Mouse (Mus musculus) liver, adult (tissue): ENCODE measurements at regions not wholly inside any gene's neighbourhood (a gene's known extent, or its start where the extent isn't known, plus 50 kb on each side); places are given as distances from the start of the nearest gene placed in this dataset.

Source experiments
- GATA4 ChIP-seq: IDR thresholded peaks from 2 replicates; pipeline ENCODE4 v1.6.1; 2014; ENCODE audit warnings: mild to moderate bottlenecking, low read length; ENCODE audit not compliant: insufficient replicate concordance

DNA sequence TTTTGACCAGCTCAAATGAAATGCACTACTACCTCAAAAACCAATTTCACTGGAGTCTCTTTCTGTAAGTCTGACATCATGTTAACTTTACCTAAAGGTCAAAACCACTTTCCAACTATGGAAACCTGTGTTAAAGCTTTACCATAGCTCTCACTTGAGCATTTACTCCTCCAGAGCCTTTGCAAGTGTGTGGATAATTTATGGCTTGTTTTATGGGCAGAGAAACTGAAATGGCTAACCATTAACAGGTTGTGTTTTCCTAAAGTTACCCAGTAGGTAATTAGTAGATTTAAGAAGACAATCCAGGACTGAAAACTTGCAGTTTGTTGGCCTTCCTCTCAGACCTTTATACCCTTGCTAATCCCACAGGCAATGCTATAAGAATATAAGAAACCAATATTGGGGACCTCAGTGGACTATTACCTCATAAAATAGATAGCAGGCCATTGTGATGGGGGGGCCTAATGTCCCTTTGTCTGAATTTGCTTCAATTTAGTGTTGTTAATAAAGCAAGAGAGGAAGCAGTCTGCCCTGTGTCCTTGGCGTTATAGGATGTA lies 202.7 kb upstream of the Prep start:
- no peak for TF ChIP-seq GATA4

DNA sequence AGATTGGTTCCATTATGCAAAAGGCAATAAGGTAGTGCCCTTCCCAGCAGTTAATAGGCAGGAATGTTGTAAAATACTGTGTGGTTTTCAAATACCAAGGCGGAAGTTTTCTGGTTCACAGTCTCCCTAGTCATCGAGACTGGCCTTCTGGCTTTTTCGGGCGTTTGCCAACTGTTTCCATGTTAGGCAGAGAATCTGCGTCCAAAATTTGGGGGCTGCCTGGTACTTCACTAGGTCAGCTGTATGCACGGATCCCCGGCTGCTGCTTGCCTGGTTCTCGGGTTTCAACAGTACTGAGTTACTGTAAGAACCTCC lies 204.7 kb upstream of the Prep start:
- no peak for TF ChIP-seq GATA4

DNA sequence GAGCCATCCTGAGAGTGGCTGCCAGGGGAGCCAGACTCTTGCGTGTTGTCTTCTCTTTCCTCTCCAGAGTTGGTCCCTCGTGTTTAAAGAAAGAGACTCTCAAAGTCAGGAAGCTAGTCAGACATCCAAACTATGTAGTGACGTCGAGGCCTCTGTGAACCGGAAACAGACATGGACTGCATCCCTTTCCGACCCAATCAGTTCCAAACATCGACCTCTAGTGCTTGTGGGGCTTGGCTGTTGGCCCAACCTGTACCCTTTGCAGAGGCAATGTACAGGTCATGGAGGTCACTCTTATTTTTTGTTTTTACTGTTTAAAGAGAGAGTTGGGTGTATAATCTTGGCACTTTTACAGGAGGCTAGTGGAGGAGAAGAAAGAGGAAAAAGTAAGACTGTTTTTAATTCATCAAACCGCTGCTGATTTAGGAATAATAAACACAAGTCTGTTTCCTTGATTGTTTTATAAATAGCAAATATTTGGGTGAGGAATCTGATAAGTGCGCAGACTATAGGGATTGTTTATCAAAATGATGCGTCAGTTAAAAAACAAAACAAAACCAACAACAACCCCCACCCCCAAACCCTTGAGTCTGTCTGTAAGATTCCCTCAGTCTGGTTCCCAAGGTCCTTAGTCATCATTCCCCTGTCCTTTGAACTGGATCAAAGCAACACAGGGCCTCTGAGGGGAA lies 205.2 kb upstream of the Prep start:
- TF ChIP-seq GATA4, result no peak

DNA sequence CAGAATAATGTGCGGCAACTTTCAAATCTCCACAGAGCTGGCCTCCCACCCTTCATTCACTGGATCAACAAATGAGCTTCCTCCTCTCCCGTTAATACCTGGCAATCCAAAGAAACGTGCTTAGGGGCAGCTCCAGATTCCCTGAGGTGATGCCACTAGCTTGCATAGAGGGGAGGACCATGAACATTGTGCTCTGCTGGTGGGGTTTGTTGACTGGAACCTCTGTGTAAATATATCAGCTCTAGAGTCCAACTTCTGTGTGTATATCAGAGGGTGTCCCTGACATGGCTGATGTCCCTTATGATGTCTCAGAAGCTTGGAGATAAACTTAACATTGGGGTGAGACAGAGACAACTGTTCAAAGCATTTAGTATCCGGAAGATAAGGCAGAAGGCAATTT lies 209.6 kb upstream of the Prep start:
- TF ChIP-seq GATA4, result no peak

DNA sequence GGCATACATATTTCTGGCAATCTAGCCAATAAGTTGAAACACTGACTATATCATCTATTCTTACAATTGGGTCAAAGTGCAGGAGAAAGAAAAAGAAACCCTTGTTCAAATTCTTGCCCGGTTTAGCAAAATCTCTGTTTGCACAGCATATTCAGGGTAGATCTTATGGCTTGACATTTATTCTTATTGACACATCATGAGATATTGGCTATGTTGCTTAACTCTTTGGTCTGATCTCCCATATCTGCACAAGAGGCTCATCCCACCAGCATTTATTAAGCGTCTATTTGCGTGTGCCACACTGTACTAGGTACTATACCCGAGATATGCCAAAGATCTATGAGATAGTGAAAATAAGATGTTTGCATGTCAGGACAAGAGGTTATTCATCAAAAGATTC lies 212.9 kb upstream of the Prep start:
- TF ChIP-seq GATA4, result no peak

DNA sequence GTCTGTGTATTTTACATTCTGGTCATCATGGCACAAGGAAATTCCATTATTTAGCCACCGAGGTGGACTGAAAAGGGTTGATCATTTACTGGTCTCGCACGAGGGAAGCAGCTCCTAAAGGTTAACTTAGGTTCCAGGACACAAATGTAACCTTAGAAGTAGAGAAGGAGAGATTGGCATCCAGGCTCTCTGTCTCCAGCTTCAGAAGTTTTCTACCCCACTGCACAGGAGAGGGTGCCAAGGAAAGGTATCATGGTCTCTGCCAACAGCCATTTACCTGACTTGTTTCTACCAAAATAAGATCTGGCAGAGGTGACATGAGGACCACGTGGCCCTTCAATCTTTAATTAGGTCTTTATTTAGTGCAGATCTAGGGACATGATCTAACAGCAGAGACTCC lies 218.0 kb upstream of the Prep start:
- no peak for TF ChIP-seq GATA4

DNA sequence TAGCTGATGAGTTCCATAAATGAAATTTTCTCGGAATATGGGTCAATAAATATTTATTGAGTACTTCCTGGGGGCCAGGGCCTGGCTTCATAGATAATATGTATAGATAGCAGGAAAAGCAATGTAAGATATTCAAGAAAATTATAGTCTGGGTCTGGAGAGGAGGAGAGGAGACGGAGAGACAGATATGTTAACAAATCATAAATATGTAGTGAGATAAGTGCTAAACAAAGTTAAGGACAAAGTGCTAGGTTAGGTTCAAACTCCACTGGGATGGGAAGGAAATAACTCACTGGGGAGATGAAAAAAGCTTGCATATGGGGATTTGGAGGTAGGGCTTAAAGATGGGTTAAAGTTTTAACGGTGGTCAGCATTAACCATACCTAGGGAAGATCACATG lies 220.2 kb upstream of the Prep start:
- TF ChIP-seq GATA4, result no peak

DNA sequence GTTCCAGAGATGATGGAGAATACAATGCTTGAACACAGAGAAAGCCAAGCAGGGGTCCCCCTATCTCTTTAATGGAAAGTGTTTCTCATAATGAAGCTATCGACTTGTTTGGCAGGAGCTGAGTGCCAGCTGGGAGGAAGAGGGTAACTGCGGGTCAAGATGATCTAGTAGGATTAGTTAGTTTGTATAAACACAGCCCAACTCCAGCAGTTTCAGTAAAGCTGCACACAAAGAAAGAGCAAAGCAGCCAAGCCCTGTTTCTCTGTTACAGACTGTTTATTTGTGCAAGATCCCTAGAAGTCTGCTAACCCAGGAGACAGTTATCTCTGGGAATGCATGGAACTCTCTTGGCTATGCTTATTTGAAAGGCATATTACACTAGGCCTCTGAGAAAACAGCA lies 220.9 kb upstream of the Prep start:
- TF ChIP-seq GATA4, result no peak

DNA sequence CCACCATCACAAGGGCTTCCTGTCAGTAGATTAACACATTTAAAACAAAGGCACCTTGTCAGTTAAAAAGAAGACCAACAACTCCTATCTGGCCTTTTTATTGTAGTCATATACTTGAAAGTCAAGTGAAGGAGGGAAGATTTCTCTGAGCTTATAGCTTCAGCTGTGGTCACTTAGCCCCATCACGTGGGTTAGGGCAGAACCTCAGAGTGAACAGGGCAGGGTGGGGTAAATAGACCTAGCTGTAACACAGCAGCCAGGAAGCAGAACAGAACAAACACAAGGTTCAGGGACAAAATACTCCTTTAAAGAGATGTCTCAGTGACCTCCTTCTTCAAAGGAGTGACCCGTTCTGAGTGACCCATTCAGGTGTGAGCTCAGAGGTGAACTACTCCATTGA lies 226.6 kb upstream of the Prep start:
- no peak for TF ChIP-seq GATA4

DNA sequence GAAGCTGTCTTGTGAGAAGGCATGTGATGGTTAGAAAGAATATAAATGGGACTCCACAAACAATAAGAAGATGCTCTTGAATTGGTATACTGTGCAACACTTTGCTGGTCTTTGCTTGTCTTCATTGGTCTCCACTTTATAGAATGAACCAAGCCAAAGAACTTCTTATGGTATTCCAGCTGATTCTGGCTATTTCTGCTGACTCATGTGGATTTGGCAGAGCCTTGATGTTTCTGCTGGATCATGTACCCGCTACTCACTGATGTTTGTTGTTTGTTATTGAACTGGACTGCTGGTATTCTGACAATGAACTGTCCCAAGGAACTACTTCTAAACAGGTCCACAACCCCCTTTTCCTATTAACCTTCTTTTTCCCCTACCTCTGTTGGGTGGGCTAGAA lies 234.5 kb upstream of the Prep start:
- TF ChIP-seq GATA4, result no peak

DNA sequence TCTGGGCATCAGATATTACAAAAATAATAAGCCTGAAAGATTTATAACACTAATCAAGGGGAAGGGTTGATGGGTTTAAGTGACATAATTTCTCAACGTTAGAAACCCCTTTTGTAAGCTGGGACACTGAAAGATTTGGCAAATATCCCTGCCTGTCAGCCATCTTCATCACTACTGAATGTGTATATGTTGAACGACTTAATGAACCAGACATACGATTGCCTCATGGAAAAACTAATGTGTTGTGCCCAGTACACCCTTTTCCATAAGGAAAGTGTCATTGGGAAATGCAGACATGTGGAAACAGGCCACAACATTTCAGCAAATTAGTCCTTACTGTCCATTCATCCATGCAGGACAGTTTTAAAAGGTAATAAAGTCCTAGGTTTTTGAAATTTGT lies 240.7 kb upstream of the Prep start:
- no peak for TF ChIP-seq GATA4

DNA sequence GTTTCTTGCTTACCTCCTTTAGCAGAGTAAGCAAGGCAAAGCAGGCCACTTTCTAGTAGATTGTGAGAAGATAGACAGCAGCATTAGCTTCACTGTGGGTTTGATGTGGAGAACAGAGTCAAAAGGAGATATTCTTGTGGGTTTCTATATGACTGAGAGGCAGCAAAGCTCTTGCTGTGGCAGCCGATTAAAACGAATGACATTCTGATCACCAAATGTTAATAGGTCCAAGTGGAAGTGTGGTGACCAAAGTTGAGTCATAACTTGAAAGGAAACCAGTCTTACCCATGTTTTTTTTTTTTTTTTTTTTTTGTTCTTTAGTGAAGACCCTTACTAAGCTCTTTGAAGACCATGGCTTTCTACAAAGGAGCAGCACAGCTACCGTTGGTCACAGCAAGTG lies 245.3 kb upstream of the Prep start:
- TF ChIP-seq GATA4, result no peak

DNA sequence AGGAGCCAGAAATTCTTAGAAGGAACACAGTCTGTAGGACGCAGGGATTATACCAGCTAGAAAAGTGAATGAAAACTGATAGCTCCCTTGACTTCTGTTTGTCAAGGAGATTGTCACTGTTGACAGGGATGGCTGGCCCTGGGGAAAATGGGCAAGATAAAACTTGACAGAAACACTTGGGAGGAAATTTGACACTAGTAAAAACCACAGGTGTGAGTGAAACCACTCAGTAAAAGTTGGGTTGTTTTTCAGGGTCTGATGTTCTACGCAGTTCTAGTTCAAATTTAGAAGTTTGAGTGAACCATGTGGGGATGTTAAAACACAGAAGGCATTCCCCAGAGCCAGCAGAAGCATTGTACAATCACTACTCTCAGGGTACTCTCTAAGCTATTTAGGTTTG lies 246.6 kb upstream of the Prep start:
- no peak for TF ChIP-seq GATA4

DNA sequence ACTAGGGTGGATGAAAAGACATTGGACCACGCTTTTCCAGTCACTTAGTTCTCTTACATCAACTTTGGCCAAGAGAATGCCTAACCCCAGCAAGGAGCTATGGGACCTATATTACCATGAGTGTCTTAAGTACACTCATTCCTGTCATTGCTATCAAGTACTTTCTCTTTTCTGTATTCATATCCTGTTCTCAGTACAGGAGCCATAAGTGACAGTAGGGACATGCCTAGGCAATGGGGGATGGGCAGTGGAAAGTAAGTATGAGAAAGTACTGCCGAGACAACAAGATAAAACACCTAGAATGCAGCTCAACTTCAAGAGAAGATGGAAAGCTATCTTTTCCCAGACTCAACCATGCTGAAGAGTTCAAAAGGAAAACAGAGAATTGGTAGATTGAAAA lies 247.6 kb upstream of the Prep start:
- TF ChIP-seq GATA4, result no peak

DNA sequence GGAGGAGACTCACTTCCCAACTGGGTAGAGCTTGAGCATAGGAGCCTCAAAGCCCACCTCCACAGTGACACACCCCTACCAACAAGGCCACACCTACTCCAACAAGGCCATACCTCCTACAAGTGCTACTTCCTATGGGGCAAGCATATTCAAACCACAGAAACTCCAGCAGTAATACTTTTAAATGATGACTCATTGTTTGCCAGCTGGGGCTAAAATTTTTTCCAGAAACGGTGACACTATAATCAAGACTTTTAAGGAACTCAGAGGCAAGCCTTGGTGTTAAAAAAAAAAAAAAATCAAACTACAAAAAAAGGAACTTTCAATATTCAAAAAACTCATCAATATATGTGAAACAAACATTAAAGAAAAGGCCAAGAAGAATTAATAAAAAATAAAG lies 248.4 kb upstream of the Prep start:
- TF ChIP-seq GATA4, result no peak

DNA sequence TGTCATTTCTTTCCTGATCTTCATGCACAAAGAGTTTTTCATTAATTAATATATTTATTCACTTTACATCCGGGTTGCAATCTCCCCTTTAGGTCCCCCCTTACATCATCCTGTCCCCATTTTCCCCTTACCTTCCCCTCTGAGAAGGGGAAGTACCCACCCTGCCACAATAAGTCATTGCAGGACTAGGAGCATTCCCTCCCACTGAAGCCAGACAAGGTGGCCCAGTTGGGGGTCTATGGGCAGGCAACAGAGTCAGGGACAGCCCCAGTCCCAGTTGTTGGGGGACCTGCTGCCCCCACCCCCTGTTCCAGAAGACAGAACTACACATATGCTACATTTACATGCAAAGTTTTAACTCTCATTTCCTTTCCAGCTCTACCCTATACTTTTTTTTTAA lies 267.9 kb upstream of the Prdm1 start:
- TF ChIP-seq GATA4, result no peak

DNA sequence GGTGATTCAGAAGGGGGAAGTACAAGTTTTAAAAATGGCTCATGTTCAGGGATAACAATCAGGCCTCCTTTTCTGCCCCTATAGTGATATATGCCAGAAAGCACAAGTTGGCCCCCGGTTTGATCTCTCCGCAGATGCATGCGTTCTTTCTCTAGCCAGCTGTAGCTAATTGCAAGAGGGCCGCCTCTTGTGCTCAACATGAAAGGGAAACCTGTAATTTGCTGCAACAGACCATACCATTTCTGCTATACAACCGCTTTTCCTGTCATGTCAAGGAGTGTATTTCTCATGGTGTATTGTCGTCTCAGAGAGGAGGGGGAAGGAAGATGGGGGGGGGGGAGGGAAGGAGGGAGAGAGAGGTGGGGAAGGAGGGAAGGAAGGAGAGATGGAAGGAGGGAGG lies 257.1 kb upstream of the Prdm1 start:
- TF ChIP-seq GATA4, result no peak
